Mouse (Mus musculus) cortical plate, adult 2 months (tissue): ENCODE measurements around the gene Hivep1.

Experiments used
- CTCF ChIP-seq: fragments of 200-500 bp; IDR thresholded peaks from 2 replicates; pipeline ENCODE4 v1.5.1; 2011; ENCODE audit warnings: mild to moderate bottlenecking, control low read depth, low read length; ENCODE audit not compliant: insufficient read depth; ENCODE audit errors: extremely low read depth
- POLR2A ChIP-seq: fragments of 200-500 bp; IDR thresholded peaks from 2 replicates; pipeline ENCODE4 v1.6.1; 2011; ENCODE audit warnings: mild to moderate bottlenecking, low read length, control low read depth; ENCODE audit not compliant: insufficient read depth; ENCODE audit errors: extremely low read depth

DNA sequence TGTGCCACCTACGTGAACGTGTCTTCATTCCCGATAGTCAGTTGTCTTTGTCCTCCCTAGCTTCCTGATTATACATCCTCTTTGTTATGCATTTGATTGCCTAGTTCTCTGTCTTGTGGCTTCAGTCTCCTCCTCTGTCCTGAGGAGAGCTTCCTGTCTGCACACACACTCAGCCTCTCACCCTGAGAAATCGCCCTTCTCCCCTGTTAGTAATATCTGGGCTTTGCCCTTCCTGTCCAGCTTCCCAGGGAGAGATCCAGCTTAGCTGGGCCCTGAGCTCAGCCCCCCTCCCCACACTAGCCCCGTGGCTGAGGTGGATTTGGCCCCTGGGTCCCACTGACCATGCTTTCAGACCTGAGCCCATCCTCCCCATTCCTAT, 98.2 kb downstream of the Hivep1 start:
- no peak for TF ChIP-seq CTCF
- TF ChIP-seq POLR2A = no peak
